Mouse (Mus musculus) thymus, adult 18-20 months (tissue): ENCODE measurements around the gene Basp1.
"Not testable (repeated sequence)": the region's sequence is repeated elsewhere in the genome, so short reads cannot be mapped to it uniquely, and the experiment has no call there.

ENCODE experiments used
- DNase-seq, 2 experiments: peaks; one replicate each; pipeline ENCODE4 v3.0.0; 2022; ENCODE audit warnings: mixed read lengths in 2 of 2

Basp1 gene

GRCm38 (mm10) chr15:25413378-25413901 lies at the start of gene Basp1:
Gene Basp1, minus strand, starts transcription at chr15:25413764.
- DNase-seq: peak; percentile 49 to 52

GRCm38 (mm10) chr15:25463076-25463475 lies 49.5 kb upstream of the Basp1 start:
- DNase-seq: not testable (repeated sequence)

GRCm38 (mm10) chr15:25462056-25462762 lies 48.6 kb upstream of the Basp1 start:
- DNase-seq: no peak

GRCm38 (mm10) chr15:25459901-25460300 lies 46.3 kb upstream of the Basp1 start:
- DNase-seq: no peak

- no peak for DNase-seq
Measured at GRCm38 (mm10) chr15:25457421-25457820, 43.9 kb upstream of the Basp1 start.

- no peak for DNase-seq
Measured at GRCm38 (mm10) chr15:25453538-25453937, 40.0 kb upstream of the Basp1 start.

- no peak for DNase-seq
Measured at GRCm38 (mm10) chr15:25449348-25449747, 35.8 kb upstream of the Basp1 start.

- no peak for DNase-seq
Measured at GRCm38 (mm10) chr15:25448703-25449340, 35.3 kb upstream of the Basp1 start.

GRCm38 (mm10) chr15:25447136-25447535 lies 33.6 kb upstream of the Basp1 start:
- DNase-seq: no peak

GRCm38 (mm10) chr15:25446155-25446487 lies 32.6 kb upstream of the Basp1 start:
- no peak for DNase-seq

- no peak for DNase-seq
Measured at GRCm38 (mm10) chr15:25445361-25446154, 32.0 kb upstream of the Basp1 start.

GRCm38 (mm10) chr15:25444208-25444607 lies 30.6 kb upstream of the Basp1 start:
- DNase-seq: no peak

GRCm38 (mm10) chr15:25443140-25443790 lies 29.7 kb upstream of the Basp1 start:
- no peak for DNase-seq

GRCm38 (mm10) chr15:25441868-25442185 lies 28.3 kb upstream of the Basp1 start:
- no peak for DNase-seq

- peak; percentile 5 to 20 for DNase-seq
Measured at GRCm38 (mm10) chr15:25440991-25441867, 27.7 kb upstream of the Basp1 start.

GRCm38 (mm10) chr15:25440317-25440716 lies 26.8 kb upstream of the Basp1 start:
- DNase-seq: no peak

- no peak for DNase-seq
Measured at GRCm38 (mm10) chr15:25432341-25432740, 18.8 kb upstream of the Basp1 start.

GRCm38 (mm10) chr15:25430167-25430566 lies 16.6 kb upstream of the Basp1 start:
- DNase-seq: no peak

GRCm38 (mm10) chr15:25429007-25429406 lies 15.4 kb upstream of the Basp1 start:
- DNase-seq: no peak

- DNase-seq: no peak
Measured at GRCm38 (mm10) chr15:25428551-25428950, 15.0 kb upstream of the Basp1 start.

GRCm38 (mm10) chr15:25420266-25420665 lies 6.7 kb upstream of the Basp1 start:
- DNase-seq: no peak

GRCm38 (mm10) chr15:25416367-25416766 lies 2.8 kb upstream of the Basp1 start:
- DNase-seq: no peak
